Mouse (Mus musculus) lung, adult 2 months (tissue): ENCODE measurements at regions not wholly inside any gene's neighbourhood (a gene's known extent, or its start where the extent isn't known, plus 50 kb on each side); places are given as distances from the start of the nearest gene placed in this dataset.

Experiments used
- CTCF ChIP-seq: fragments of 200-500 bp; IDR thresholded peaks from 2 replicates; pipeline ENCODE4 v1.5.1; 2011; ENCODE audit warnings: mild to moderate bottlenecking, low read length, control low read depth; ENCODE audit not compliant: insufficient read depth
- POLR2A ChIP-seq: fragments of 200-500 bp; IDR thresholded peaks from 2 replicates; pipeline ENCODE4 v1.6.1; 2011; ENCODE audit warnings: low read depth, mild to moderate bottlenecking, control low read depth, low read length, borderline replicate concordance; ENCODE audit errors: extremely low read depth

DNA sequence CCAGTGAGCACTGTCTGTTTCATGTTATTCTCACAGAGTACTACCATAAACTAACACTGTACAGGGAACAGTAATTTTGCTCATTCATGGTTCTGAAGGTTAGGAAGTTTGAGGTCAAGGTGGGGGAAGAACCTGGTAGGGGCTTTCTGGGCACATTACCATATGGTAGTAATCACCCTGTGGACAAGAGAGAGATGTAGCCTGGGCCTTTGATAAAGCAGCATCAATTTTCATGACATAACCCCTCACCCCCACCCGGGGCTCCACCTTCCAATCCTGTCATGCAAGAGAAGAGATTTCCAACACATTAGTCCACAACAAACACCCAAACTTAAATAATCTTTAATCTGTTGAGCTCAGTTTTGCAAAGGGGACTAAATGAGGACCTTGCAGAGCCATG, 753.3 kb upstream of the Car8 start:
- TF ChIP-seq POLR2A: no peak
- no peak for TF ChIP-seq CTCF
